19 mouse cellular contexts compared by ENCODE assay signal in the genomic region with DNA sequence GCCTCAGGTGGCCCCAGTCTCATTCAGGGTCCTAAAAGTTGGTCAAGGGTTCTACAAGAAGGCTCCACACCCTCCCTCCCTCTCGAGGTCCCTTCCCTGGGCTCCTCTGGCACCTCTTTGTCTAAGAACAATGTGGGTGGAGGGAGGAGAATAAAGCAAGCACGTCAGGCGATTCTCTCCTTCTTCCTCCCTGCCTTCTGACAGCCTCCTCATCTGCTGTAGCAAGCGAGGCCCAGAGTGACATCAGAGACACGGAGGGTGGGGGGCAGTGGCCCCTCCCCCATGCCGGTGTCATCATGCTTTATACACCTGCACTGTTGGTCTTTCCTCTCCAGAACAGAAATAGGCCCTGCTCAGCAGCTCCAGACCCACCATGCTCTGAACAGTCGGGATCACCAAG. TPM values are rescaled to one million over a fixed set of nuclear protein-coding genes. Genes with fewer than 3 reads are reported as not detected.
A peak's percentile ranks its signal among the peaks of the same experiment; 100 is the strongest.
DNase-seq lines count a peak whose midpoint lies in the region; ATAC-seq and TF ChIP-seq lines count a peak whose summit lies in the region.
"Had no signal": no experiment of that assay in that cellular context is flagged by ENCODE, and none has a peak within 500 bp of the region (broad histone marks: within the 10 kb centered on the region; RNA-seq: fewer than 3 reads in every experiment).

No protein-coding gene starts in this region.

- peak overlapping the region; percentile 62; the same call in 1 of the 2 replicates for H3K27ac ChIP-seq in hindbrain, embryonic 12.5 days
- H3K27ac ChIP-seq in hindbrain, embryonic 14.5 days, result no peak overlapping the region
- peak overlapping the region; percentile 67; the same call in 1 of the 2 replicates for H3K27ac ChIP-seq in embryonic facial prominence, embryonic 14.5 days (replicated peaks; ENCODE audit: low read depth, low read length)
- H3K27ac ChIP-seq: heart, embryonic 10.5 days; intestine, embryonic 15.5 days; liver, embryonic 14.5 days; stomach, postnatal 0 days had no signal

- H3K4me3 ChIP-seq in hindbrain, embryonic 12.5 days, result no peak overlapping the region
- no peak overlapping the region for H3K4me3 ChIP-seq in hindbrain, embryonic 14.5 days (replicated peaks; ENCODE audit: low read length)
- H3K4me3 ChIP-seq in E14TG2a.4 (replicated peaks; ENCODE audit: low read length), result peak overlapping the region; percentile 66
- no peak overlapping the region for H3K4me3 ChIP-seq in embryonic facial prominence, embryonic 14.5 days (ENCODE audit: low read depth, low read length)
- H3K4me3 ChIP-seq: heart, embryonic 10.5 days; intestine, embryonic 15.5 days had no signal

- H3K27me3 ChIP-seq in hindbrain, embryonic 12.5 days, result peaks cover 11% of the 10 kb centered on the region; the same call in 1 of the 2 replicates
- no peaks in the 10 kb centered on the region for H3K27me3 ChIP-seq in hindbrain, embryonic 14.5 days (ENCODE audit: control insufficient read depth, insufficient read depth, low read length)
- H3K27me3 ChIP-seq in E14TG2a.4 (ENCODE audit: insufficient read depth, low read length), result no peaks in the 10 kb centered on the region
- no peaks in the 10 kb centered on the region for H3K27me3 ChIP-seq in embryonic facial prominence, embryonic 14.5 days (replicated peaks; ENCODE audit: control insufficient read depth, insufficient read depth, low read length)

- no peak overlapping the region for H3K4me2 ChIP-seq in hindbrain, embryonic 12.5 days (replicated peaks)
- no peak overlapping the region for H3K4me2 ChIP-seq in hindbrain, embryonic 14.5 days (replicated peaks)
- no peak overlapping the region for H3K4me2 ChIP-seq in embryonic facial prominence, embryonic 14.5 days (ENCODE audit: low read depth, low read length)
- H3K4me2 ChIP-seq: intestine, embryonic 15.5 days; lung, embryonic 14.5 days had no signal

- no peak overlapping the region for H3K9ac ChIP-seq in hindbrain, embryonic 12.5 days
- no peak overlapping the region for H3K9ac ChIP-seq in hindbrain, embryonic 14.5 days
- no peak overlapping the region for H3K9ac ChIP-seq in embryonic facial prominence, embryonic 14.5 days (ENCODE audit: low read depth, low read length)
- H3K9ac ChIP-seq: intestine, embryonic 15.5 days; liver, embryonic 14.5 days; lung, embryonic 14.5 days had no signal

- H3K9me3 ChIP-seq in hindbrain, embryonic 12.5 days (replicated peaks), result no peaks in the 10 kb centered on the region
- no peaks in the 10 kb centered on the region for H3K9me3 ChIP-seq in hindbrain, embryonic 14.5 days (ENCODE audit: control insufficient read depth, low read length)
- H3K9me3 ChIP-seq in E14TG2a.4 (ENCODE audit: low read length), result no peaks in the 10 kb centered on the region
- H3K9me3 ChIP-seq in embryonic facial prominence, embryonic 14.5 days (ENCODE audit: control insufficient read depth, low read length), result no peaks in the 10 kb centered on the region
- H3K9me3 ChIP-seq: heart, embryonic 10.5 days; intestine, embryonic 15.5 days had no signal

- 25% methylated on average over 7 of the region's 7 CpGs for WGBS in hindbrain, embryonic 12.5 days
- WGBS in hindbrain, embryonic 14.5 days, result 17% methylated on average over 7 of the region's 7 CpGs
- 48% methylated on average over 7 of the region's 7 CpGs for WGBS in embryonic facial prominence, embryonic 14.5 days

- no peak for TF ChIP-seq CTCF in E14TG2a.4 (conservative IDR thresholded peaks at IDR 0.05; ENCODE audit: low read length)

- no peak for DNase-seq in hindbrain, embryonic 14.5 days (ENCODE audit: low spot score)
- DNase-seq in R1 (ENCODE audit: low read depth, low spot score), result peak; percentile 68
- DNase-seq in embryonic facial prominence, embryonic 14.5 days (ENCODE audit: low spot score), result no peak
- no peak for DNase-seq in kidney, postnatal 10 days
- no peak for DNase-seq in heart, postnatal 10 days
- DNase-seq: adrenal gland, postnatal 36 days; cerebellum, postnatal 14 days; kidney, adult 8-10 months; kidney, postnatal 25 days; lung, embryonic 14.5 days; lung, postnatal 36 days; thymus, adult 2 months had no signal

- intact Hi-C loops in heart, postnatal 10 days (cut with DNase I), result no loop called here

- ATAC-seq in hindbrain, embryonic 12.5 days (ENCODE audit: low FRiP score), result no peak
- no peak for ATAC-seq in hindbrain, embryonic 14.5 days (ENCODE audit: low FRiP score)
- no peak for ATAC-seq in embryonic facial prominence, embryonic 14.5 days (ENCODE audit: low read depth)
- no peak for ATAC-seq in frontal cortex, adult (ENCODE audit: low TSS enrichment)
- ATAC-seq: intestine, embryonic 15.5 days had no signal

- no peaks in the 10 kb centered on the region for H3K36me3 ChIP-seq in hindbrain, embryonic 12.5 days
- no peaks in the 10 kb centered on the region for H3K36me3 ChIP-seq in hindbrain, embryonic 14.5 days (replicated peaks; ENCODE audit: control insufficient read depth, insufficient read depth)
- H3K36me3 ChIP-seq in E14TG2a.4 (ENCODE audit: insufficient read depth, low read length), result 0 out of 2 replicates have a peak, but pooled peaks cover 5% of the 10 kb centered on the region
- H3K36me3 ChIP-seq in embryonic facial prominence, embryonic 14.5 days (ENCODE audit: control insufficient read depth, insufficient read depth, low read length), result no peaks in the 10 kb centered on the region
- H3K36me3 ChIP-seq: heart, embryonic 10.5 days; intestine, embryonic 15.5 days had no signal

- H3K4me1 ChIP-seq in hindbrain, embryonic 12.5 days, result peaks cover 43% of the 10 kb centered on the region
- H3K4me1 ChIP-seq in hindbrain, embryonic 14.5 days (replicated peaks; ENCODE audit: control insufficient read depth, insufficient read depth, low read length), result peaks cover 20% of the 10 kb centered on the region
- H3K4me1 ChIP-seq in E14TG2a.4 (replicated peaks; ENCODE audit: low read depth, low read length), result peaks cover 89% of the 10 kb centered on the region
- peaks cover 15% of the 10 kb centered on the region for H3K4me1 ChIP-seq in embryonic facial prominence, embryonic 14.5 days (ENCODE audit: control insufficient read depth, insufficient read depth, low read length)

RNA-seq across cellular contexts. Expression of gene Tnrc6c, which starts 45.1 kb away (rescaled TPM):
- polyA plus RNA-seq in hindbrain, embryonic 12.5 days (2016; fragmentation: Nextera tagmentation; extraction: Ambion mirVana), result 26.3 and 28.3 TPM in 2 replicates
- polyA plus RNA-seq in hindbrain, embryonic 14.5 days (2014; fragmentation: Nextera tagmentation; extraction: Ambion mirVana), result 23.4 and 25.1 TPM in 2 replicates
- polyA plus RNA-seq in embryonic facial prominence, embryonic 14.5 days (2014; fragmentation: Nextera tagmentation; extraction: Ambion mirVana), result 15.2 and 16.3 TPM in 2 replicates
- 10 to 100 TPM; 32.2 to 33.9 TPM for total RNA-seq in heart, postnatal 10 days (2021)
